Mouse (Mus musculus) layer of hippocampus, postnatal 10 days (tissue): Measurements from ENCODE around the gene Uevld. TPM values are rescaled to one million over a fixed set of nuclear protein-coding genes. Genes with fewer than 3 reads are reported as not detected.

ENCODE experiments used
- DNase-seq, 2 experiments: peaks; one replicate each; pipeline ENCODE4 v3.0.0; 2021; ENCODE audit warnings: low spot score in 2 of 2
- total RNA-seq, 2 experiments: library from RNA; stranded (reverse); gene quantifications; 2 replicates each; pipeline ENCODE4 v1.2.3; 2021

The Uevld gene
- total RNA-seq, 2 experiments from 2014 or later, result 11.4 TPM

GRCm38 (mm10) chr7:46877255-46877654 lies 81.1 kb downstream of the Uevld start:
- DNase-seq, result no peak

DNA sequence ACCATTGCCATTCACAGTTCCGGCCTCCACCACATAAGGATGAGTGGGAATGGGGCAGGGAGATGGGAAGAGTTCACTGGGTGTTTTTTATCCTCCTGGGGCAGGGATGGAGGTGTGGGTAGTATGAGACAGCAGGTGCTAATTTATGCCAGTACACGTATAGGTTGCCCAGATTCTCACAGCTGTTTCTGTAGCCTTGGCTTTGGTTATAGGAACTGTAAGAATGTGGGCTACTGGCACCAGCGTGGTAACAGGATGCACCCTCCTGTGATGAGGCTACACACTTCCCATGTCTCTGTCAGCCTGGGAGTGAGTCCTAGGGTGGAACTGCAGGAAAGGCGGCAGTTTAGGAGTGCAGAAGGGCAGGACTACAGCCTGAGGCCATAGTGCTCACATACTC lies 81.5 kb downstream of the Uevld start:
- DNase-seq, result no peak

Other genes with a start within 250 kb of the Uevld start
- 10 to 100 TPM; 10.3 to 10.5 TPM for gene Saal1, start 247.8 kb downstream of the Uevld start, total RNA-seq
- under 1 TPM in 1 of 2 experiments, not detected in 1; 0.16 TPM for gene Saa3, start 242.8 kb downstream of the Uevld start, total RNA-seq
- not detected for gene Saa4, start 225.9 kb downstream of the Uevld start, total RNA-seq
- not detected for gene Saa1, start 215.5 kb downstream of the Uevld start, total RNA-seq
- gene Saa2, start 206.7 kb downstream of the Uevld start, total RNA-seq, result not detected
- 10 to 100 TPM; 15.4 to 21.7 TPM for gene Hps5, start 162.5 kb downstream of the Uevld start, total RNA-seq
- 10 to 100 TPM; 32.9 to 38.1 TPM for gene Gtf2h1, start 162.4 kb downstream of the Uevld start, total RNA-seq
- 100 to 1,000 TPM; 430 to 445 TPM for gene Ldha, start 117.1 kb downstream of the Uevld start, total RNA-seq
- gene Ldhc, start 97.3 kb downstream of the Uevld start, total RNA-seq, result not detected
- 100 to 1,000 TPM in 1 of 2 experiments, 10 to 100 TPM in 1; 99.9 to 104 TPM for gene Tsg101, start 38.6 kb downstream of the Uevld start, total RNA-seq
- not detected for gene Gm9999, start 25.1 kb upstream of the Uevld start, total RNA-seq
- gene Spty2d1, start 49.9 kb upstream of the Uevld start, total RNA-seq, result 10 to 100 TPM; 11.0 TPM
- gene Tmem86a, start 92.1 kb upstream of the Uevld start, total RNA-seq, result 10 to 100 TPM; 14.7 to 15.5 TPM
- 100 to 1,000 TPM; 121 to 129 TPM for gene Ptpn5, start 175.2 kb upstream of the Uevld start, total RNA-seq
- not detected for gene Mrgpra6, start 246.4 kb upstream of the Uevld start, total RNA-seq